Mouse (Mus musculus): Measurements from ENCODE around the gene Ppm1d.

- no peak for TF ChIP-seq POLR2A (IDR thresholded peaks at IDR 0.05; ENCODE audit: low read depth, low read length)
- no peak for TF ChIP-seq CTCF (conservative IDR thresholded peaks at IDR 0.05; ENCODE audit: insufficient read depth, insufficient read length, low read depth, low read length)
Observed at GRCm38 (mm10) chr11:85308799-85309198, 2.2 kb upstream of the Ppm1d start.

All from kidney, adult 2 months (tissue).